Mouse (Mus musculus) small intestine, adult 10 weeks (tissue): ENCODE measurements around the gene Fsd1. TPM values are rescaled to one million over a fixed set of nuclear protein-coding genes. Genes with fewer than 3 reads are reported as not detected.

Experiments
- polyA plus RNA-seq: library from polyadenylated mRNA; stranded (reverse); fragments of 350-450 nt; fragmentation: Illumina TruSeq; extraction: RNeasy Lipid Tissue Mini Kit (QIAGEN cat#74804); gene quantifications from one replicate; pipeline ENCODE4 v1.2.3, GENCODE M21; 2014; ENCODE audit warnings: low replicate concordance

The Fsd1 gene
- polyA plus RNA-seq, result not detected

DNA sequence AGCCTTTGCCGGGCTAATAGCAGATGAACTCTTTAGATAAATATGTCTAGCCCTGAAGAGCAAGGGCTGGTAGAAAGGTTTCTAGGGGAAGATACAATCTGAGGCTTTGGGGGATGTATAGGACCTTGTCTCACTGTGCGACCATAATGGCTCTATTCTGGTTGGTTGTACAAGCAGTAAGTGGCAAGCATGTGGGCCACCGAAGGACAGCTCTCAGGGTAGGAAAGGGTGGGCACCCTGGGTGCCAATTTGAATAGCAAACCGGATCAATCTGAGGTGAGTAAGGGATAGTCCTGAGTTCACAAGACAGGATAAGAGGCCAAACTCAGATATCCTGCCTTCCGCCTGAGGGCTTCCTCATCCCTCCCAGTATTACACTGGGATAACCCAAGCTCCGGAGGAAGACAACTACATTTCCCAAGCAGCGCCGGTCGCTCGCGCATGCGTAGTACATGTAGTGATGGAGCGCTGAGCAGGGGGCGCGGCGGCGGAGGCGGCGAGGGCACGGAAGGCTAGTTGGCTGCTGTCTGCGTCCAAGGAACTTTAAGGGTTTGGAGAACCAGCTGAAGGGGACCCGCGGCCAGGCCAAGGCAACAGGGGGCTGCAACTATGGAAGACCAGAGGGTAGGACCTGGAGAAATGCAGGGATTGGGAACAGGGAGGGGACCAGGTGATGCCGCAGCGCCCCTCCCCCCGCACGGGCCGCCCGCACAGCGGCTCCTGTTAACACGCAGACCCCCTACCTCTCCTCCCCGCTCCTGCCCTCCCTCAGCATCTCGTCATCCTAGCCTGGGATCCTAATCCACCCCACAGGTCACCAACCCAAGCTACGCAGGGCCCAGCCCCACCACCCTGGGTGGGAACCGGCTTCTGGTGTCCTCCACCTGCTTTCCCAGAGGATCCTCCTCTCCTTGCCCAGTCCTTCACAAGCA, at the start of gene Fsd1:
TSS of gene Fsd1 (plus strand) at position 480 of the 932 bp plus-strand sequence.

DNA sequence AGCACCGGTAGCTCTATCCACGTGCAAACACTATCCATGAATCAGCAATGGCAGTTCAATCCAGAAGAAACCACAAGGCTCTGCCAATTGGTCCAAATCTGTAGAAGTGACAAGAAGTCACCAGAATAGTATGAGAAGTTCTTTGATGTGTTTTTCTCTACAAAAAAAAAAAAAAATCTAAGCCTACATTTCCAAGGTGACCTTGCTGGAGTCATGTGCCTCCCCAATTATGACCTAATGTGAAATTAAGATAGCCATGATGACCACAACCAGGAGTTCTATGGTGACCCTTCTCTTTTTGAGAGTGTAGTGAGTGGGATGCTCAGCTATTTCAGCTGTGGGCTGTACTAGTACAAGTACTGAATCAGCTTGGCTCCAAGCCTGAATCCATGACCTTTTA, 36.9 kb upstream of the Fsd1 start, which contains the start of gene Zfp119b:
TSS of gene Zfp119b (minus strand) at position 101 of the 400 bp plus-strand sequence.

GRCm38 (mm10) chr17:55952447-55953027, 33.8 kb upstream of the Fsd1 start, which contains the start of gene Ebi3:
TSS of gene Ebi3 (plus strand) at chr17:55952640.

DNA sequence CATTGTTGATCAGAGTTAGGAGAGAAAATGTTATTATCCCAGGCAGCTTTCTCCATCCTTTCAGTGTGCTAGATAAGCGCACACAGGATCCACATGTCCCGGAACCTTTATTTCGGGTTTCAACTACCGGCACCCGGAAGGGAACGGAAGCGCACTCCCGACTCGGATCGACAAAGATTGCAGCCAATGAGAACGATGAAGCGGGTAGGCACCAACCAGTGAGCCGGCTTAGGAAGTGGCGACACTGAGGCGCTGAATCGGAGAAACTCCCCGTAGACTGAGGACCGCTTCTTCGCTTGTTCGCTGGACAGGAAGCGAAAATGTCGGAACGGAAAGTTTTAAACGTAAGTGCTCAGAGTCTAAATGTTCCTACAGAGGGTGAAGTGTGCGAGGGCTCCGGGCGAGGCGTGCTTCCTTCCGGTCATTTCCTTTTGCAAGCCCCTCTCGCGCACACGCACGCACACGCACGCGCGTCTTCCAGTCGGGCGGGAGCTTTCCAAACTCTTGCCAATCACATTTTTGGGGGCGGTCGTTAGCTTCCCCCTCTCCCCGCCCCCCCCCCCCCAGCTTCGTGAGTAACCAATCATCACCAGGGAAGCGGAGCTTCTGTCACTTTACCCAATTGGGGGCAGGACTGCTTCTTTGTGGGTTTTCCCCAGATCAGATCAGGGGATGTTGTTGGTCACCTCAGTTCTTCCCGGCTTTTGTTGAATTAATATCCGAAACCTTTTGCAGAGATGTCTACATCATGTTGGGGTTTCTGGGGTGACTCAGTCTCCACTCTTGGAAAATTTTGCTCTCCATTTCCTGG, 27.2 kb upstream of the Fsd1 start, which contains the start of gene Yju2:
TSS of gene Yju2 (plus strand) at position 182 of the 811 bp plus-strand sequence.

DNA sequence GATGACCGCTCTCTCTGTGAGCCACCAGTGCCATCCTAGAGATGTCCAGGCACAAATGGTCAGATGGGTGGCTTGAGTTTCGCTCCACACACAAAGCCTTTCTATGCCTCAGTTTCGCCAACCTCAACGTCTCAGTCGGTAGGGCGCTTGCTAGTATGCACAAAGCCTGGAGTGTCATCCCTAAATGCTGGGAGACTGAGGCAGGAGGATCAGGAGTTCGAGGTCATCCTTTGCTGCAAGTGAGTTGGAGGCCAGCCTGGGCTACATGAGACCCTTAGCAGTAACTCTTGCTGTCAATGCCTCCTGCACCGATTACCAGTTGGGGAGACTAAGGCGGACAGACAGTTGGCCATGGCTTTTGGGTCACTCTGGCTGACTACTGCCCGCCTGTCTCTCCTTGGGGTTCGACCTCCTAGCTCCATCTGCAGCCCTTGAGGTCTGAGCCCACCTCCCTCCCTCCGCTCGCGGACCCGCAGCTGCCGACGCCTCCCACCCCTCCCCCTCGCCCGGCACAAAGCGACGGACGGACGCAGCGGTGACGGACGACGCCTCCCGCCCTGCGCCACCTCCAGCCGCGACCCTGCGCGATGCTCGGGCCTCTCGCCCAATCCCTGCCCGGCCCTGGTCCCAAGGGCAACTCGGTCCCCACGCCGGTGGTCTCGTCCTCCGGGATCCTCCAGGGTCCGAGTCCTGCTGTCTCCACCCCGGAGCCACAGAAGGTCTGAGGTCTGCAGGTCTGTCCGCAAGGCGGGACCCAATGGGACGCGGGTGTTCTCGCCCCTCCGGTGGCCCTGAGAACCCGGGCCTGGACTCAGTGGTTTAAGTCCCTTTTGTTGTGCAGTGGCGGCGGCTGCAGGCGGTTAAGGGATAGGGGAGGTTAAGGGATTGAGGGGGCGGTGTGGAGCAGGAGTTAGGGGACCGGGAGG, 16.1 kb upstream of the Fsd1 start, which contains the start of gene Shd:
TSS of gene Shd (plus strand) at position 502 of the 926 bp plus-strand sequence.

DNA sequence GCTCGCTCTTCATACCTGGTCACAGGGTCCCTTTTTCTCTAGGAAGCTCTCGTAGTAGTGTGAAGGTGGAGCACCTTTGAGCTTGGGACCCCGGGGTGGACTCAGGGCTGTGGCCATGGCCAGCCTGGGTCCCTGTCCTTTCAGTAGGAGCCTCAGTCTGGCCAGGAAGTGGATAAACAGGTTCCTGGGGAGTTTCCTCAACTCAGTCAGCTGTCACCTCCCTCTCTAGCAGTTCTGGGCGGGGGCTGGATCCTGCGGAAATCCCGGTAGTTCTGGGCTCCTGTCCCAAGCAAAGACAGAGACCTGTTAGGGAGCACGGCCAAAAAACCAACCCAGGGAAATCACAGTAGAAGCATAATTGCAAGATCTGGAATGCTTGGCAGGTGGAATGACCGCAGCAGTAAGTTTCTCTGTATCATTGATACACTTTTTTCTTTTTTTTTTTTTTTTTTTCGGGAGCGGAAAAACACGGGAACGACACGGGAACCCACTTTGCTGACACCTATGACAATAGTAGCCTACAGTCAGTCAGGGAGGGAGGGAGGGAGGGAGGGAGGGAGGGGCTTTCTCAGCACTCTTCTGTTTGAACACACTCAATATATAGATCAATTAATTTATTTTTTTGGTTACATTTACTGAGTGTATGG, 19.2 kb downstream of the Fsd1 start, which contains the start of the genes Stap2 and Mpnd:
TSS of gene Stap2 (minus strand) at position 170 of the 647 bp plus-strand sequence.
TSS of gene Mpnd (plus strand) at position 297 of the 647 bp plus-strand sequence.

DNA sequence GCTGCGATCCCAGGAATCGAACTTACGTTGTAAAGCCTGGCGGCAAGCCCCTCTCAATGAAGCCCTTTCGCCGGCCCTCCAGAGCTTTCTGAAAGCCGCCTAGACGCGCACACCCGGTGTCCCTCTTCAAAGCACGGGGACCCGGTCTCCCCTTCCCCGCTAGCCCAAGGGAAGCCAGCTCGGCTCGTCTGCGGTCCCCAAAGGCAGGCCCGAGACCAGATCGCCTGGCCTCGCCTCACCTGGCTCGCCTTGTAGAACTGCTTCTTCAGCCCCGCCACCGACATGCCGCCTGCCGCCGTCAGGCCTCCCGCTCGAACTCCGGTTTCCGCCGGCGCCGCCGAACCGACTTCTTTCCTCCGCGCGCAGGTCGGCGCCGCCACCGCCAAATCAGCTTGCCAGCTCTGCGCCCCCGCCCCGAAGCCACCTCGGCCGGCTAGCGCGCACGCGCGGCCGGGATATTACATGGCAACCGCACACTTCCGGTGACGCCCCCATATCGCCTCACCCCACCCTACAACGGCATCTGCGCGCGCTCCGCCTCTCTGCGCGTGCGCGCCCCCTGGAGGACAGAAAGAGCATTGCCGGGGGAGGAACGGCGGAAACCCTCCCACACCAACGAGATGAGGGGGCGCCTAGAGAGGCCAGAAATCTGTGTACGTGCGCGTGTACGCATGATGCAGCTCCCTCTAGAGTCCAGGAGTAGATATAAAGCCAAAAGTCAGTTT, 50.0 kb downstream of the Fsd1 start, which contains the start of gene Sh3gl1:
TSS of gene Sh3gl1 (minus strand) at position 460 of the 725 bp plus-strand sequence.

DNA sequence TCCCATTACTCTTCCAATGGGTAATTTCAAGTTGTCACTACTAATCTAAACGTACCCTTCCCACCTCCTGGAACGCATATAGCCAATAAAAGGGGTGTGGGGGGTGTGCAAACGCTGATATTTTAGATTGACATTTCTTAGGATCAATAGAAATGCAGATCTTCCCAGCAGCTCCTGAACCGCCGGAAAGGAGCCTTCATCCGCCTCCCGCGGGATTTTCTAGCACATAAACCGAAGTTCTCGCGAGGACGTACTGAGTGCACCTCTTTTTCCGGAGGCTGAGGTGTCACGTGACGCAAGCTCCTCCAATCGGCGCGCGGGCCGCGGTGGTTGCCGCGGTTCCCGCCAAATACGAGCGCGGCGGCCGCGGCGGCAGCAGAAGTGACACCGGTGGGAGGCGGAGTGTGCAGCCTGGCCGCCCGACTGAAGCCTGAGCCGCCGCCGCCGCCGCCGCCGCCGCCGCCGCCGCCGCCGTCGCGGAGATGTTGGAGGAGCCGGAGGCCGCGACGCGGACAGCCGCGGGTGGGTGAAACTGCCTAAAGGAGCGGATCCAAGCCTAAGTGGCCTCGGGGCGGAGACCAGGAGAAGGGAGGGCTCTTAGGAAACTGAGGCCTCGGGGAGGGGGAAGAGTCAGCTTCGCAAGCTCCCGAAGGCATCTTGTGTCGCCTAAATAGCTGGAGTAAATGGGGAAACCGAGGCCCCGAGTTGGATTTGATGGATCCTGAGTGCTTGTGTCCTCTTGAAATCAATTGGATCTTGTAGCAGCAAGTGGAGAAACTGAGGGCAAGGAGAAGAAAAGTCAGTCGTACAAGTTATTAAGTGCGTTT, 53.9 kb downstream of the Fsd1 start, which contains the start of gene Chaf1a:
TSS of gene Chaf1a (plus strand) at position 410 of the 827 bp plus-strand sequence.

Other genes starting within 250 kb of the Fsd1 start
- gene Adgre4, start 236.5 kb upstream of the Fsd1 start, polyA plus RNA-seq, result 7.0 TPM
- 19.6 TPM for gene Zfp119a, start 107.6 kb upstream of the Fsd1 start, polyA plus RNA-seq
- gene Zfp959, start 94.4 kb upstream of the Fsd1 start, polyA plus RNA-seq, result 40.5 TPM
- 20.5 TPM for gene Zfp119b, start 37.0 kb upstream of the Fsd1 start, polyA plus RNA-seq
- not detected for gene Ebi3, start 33.9 kb upstream of the Fsd1 start, polyA plus RNA-seq
- not detected for gene Yju2, start 27.4 kb upstream of the Fsd1 start, polyA plus RNA-seq
- gene Shd, start 16.0 kb upstream of the Fsd1 start, polyA plus RNA-seq, result not detected
- 15.4 TPM for gene Stap2, start 19.1 kb downstream of the Fsd1 start, polyA plus RNA-seq
- 0.63 TPM for gene Mpnd, start 19.2 kb downstream of the Fsd1 start, polyA plus RNA-seq
- 0.52 TPM for gene Sh3gl1, start 50.1 kb downstream of the Fsd1 start, polyA plus RNA-seq
- 0.26 TPM for gene Chaf1a, start 53.9 kb downstream of the Fsd1 start, polyA plus RNA-seq
- 14.4 TPM for gene Ubxn6, start 88.5 kb downstream of the Fsd1 start, polyA plus RNA-seq
- gene Hdgfl2, start 93.1 kb downstream of the Fsd1 start, polyA plus RNA-seq, result 2.2 TPM
- 0.41 TPM for gene Plin4, start 123.3 kb downstream of the Fsd1 start, polyA plus RNA-seq
- gene Plin5, start 131.1 kb downstream of the Fsd1 start, polyA plus RNA-seq, result not detected
- not detected for gene Lrg1, start 135.5 kb downstream of the Fsd1 start, polyA plus RNA-seq
- gene Sema6b, start 153.8 kb downstream of the Fsd1 start, polyA plus RNA-seq, result not detected
- 0.97 TPM for gene Tnfaip8l1, start 176.0 kb downstream of the Fsd1 start, polyA plus RNA-seq
- gene Mydgf, start 197.4 kb downstream of the Fsd1 start, polyA plus RNA-seq, result 5.6 TPM
- 0.15 TPM for gene Dpp9, start 232.4 kb downstream of the Fsd1 start, polyA plus RNA-seq